Mouse (Mus musculus): Measurements from ENCODE around the gene Asb15. TPM values are rescaled to one million over a fixed set of nuclear protein-coding genes. Genes with fewer than 3 reads are reported as not detected.

Gene Asb15
- polyA plus RNA-seq, 1 experiment from 2014 or later = not detected

DNA sequence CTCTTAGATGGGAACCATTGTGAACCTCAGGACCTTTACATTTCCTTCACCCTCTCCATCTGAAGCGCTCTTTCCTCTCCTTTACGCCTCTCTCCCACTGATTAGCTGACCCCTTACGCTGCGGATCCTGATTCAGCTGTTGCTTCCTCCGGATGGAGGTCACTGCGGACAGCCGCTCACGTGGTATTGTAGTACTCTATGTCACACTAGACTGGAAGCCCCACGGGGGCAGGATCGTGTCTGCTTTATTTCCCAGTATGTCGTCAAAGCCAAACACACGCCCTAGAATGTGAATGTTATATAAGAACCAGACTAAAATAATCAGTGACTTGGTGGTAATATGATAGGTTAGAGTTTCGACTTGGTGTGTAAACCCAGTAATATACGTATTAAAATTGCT is 44.5 kb downstream of the Asb15 start:
- no peaks in the 10 kb centered on the region for H3K36me3 ChIP-seq
- no peaks in the 10 kb centered on the region for H3K4me1 ChIP-seq
- no peak overlapping the region for H3K27ac ChIP-seq
- DNase-seq (ENCODE audit: low spot score) = no peak
- H3K4me3 ChIP-seq = no peak overlapping the region
- WGBS = 93% methylated on average over 14 of the region's 14 CpGs
- no peaks in the 10 kb centered on the region for H3K9me3 ChIP-seq (replicated peaks)
- H3K27me3 ChIP-seq (ENCODE audit: low read depth, poor library complexity, severe bottlenecking) = no peaks in the 10 kb centered on the region

DNA sequence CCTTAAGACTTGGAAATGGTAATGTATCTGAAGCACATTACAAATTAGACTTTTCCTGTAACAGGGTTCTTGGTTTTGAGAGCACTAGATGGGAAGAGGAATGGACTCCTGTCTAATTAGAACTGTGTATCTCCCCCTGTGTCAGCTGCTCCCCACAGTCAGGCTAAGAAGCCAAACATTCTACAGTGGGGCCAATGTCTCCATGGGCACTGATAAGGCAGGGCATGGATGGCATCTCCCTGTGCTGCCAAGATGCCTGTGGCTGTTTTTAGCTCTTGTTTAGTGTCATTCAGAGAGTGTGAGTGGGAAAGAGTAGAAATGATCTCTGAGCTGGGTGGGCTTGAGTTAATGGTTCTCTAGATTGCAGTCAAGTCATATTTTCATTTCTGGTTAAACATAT is 45.4 kb downstream of the Asb15 start:
- no peak overlapping the region for H3K4me3 ChIP-seq
- no peaks in the 10 kb centered on the region for H3K4me1 ChIP-seq
- H3K27ac ChIP-seq = no peak overlapping the region
- DNase-seq (ENCODE audit: low spot score) = no peak
- H3K27me3 ChIP-seq (ENCODE audit: low read depth, poor library complexity, severe bottlenecking) = no peaks in the 10 kb centered on the region
- H3K36me3 ChIP-seq = no peaks in the 10 kb centered on the region
- no peaks in the 10 kb centered on the region for H3K9me3 ChIP-seq (replicated peaks)

DNA sequence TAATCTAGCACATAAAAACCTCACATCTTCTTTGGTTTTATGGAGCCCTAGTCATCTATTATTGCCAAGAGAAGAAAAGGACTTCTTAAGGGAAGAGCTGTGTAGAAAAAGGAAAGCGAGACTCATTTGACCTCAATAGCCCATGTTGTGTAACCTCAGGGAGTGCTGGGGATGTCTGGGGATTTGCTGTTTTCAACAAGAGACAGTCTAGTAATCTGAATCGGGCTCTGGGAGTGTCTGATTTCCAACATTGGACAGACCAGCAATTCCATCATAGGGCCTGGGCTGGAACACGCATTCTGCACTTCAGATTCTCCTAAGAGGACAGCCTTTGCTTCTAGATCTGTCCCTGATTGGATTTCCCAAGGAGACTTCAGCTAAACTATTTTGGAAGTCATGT is 55.5 kb downstream of the Asb15 start:
- WGBS = 87% methylated on average over 3 of the region's 3 CpGs
- H3K27me3 ChIP-seq (ENCODE audit: low read depth, poor library complexity, severe bottlenecking) = no peaks in the 10 kb centered on the region
- peaks cover 5% of the 10 kb centered on the region; the same call in 1 of the 2 replicates for H3K4me1 ChIP-seq
- DNase-seq (ENCODE audit: low spot score) = no peak
- H3K9me3 ChIP-seq (replicated peaks) = no peaks in the 10 kb centered on the region
- H3K4me3 ChIP-seq = no peak overlapping the region
- H3K36me3 ChIP-seq = no peaks in the 10 kb centered on the region
- H3K27ac ChIP-seq = no peak overlapping the region

DNA sequence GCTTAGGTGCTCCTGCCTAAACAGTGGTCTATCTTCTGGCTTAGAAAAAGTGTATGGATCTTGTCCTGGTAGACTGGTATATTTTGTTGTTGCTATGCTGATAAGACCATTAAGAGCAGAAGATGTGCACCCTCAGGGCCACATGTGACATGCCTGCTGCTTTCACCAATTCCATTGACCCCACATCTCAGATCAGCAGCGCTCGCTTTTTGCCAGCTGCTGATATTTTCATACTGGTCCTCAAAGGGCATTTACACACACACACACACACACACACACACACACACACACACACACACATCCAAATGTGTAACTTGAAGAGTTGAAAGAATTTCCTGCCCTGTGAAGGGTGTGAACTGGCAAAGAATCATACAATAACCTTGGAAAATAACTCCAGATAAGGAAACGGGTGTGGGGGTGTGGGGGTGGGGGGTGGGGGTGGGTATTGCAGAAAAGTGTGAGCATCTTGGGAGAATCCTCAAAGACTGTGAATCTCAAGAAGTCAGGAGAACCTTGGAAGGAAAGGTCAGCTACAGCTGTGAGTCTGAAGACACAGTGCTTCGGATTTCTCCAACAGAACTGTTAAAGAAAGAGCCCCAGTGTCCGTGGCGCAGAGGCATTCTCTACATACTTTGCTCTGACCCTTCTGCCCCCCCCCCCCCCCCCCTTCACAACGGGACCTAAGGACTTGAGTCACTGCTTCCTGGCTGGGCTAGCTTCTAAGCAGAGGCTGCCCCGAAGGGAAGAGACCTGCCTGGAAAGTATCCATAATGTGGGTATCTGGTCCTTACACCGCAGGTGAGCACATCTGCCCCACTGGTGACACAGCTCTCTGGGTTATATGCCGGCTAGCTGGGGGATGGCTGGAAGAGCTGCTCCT is 57.7 kb downstream of the Asb15 start:
- Histone ChIP-seq H3K36me3 (no peaks in the 10 kb centered on the region), H3K27ac (no peak overlapping the region), H3K27me3 (ENCODE audit: low read depth, poor library complexity, severe bottlenecking) (no peaks in the 10 kb centered on the region), H3K4me1 (peaks cover 5% of the 10 kb centered on the region; the same call in 1 of the 2 replicates), H3K4me3 (no peak overlapping the region), H3K9me3 (replicated peaks) (no peaks in the 10 kb centered on the region)
- WGBS = 68% methylated on average over 10 of the region's 10 CpGs
- DNase-seq (ENCODE audit: low spot score) = no peak

DNA sequence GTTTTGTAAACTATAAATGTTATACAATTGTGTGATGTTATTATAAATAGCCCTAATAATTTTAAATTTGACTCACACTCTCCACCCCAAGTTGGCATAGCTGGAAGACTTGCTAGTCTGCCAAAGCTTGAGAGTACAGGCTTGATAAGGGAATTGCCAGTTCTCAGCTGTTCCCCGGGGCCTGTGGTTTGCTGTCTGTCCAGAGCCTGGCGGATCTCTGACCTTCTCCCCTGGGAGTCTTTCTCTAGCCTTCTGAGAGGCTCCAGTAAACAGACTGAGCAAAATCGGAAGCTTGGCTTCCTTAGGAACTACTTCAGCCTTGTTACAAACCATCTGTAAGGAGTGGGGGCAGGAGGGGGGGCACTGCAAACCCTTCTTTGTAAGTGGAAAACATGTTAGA is 58.9 kb downstream of the Asb15 start:
- no peak for DNase-seq (ENCODE audit: low spot score)
- no peak overlapping the region for H3K27ac ChIP-seq
- 68% methylated on average over 3 of the region's 3 CpGs for WGBS
- no peaks in the 10 kb centered on the region for H3K36me3 ChIP-seq
- no peak overlapping the region for H3K4me3 ChIP-seq
- peaks cover 5% of the 10 kb centered on the region; the same call in 1 of the 2 replicates for H3K4me1 ChIP-seq
- H3K9me3 ChIP-seq (replicated peaks) = no peaks in the 10 kb centered on the region
- H3K27me3 ChIP-seq (ENCODE audit: low read depth, poor library complexity, severe bottlenecking) = no peaks in the 10 kb centered on the region

DNA sequence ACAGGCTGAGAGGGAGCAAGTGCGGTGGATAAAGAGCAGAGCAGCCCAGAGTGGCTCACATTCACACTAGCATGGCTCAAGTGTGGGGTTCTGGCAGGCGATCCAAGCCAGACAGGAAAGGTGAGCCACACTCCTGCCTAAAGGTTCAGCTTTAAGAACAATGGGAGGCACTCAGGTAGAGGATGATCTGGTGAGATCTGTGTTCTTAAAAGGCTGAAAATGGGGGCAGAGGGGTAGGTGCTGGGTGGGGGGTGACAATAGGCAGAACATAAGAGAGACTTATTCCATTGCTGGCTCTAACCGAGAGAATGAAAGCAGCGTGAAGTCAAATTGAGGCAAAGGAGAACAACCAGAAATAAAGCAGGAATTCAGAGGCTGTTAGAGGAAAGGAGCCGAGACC is 62.3 kb downstream of the Asb15 start:
- no peaks in the 10 kb centered on the region for H3K9me3 ChIP-seq (replicated peaks)
- DNase-seq (ENCODE audit: low spot score) = no peak
- peaks cover 5% of the 10 kb centered on the region; the same call in 1 of the 2 replicates for H3K4me1 ChIP-seq
- no peak overlapping the region for H3K27ac ChIP-seq
- no peaks in the 10 kb centered on the region for H3K36me3 ChIP-seq
- H3K4me3 ChIP-seq = no peak overlapping the region
- 85% methylated on average over 5 of the region's 5 CpGs for WGBS
- H3K27me3 ChIP-seq (ENCODE audit: low read depth, poor library complexity, severe bottlenecking) = no peaks in the 10 kb centered on the region

DNA sequence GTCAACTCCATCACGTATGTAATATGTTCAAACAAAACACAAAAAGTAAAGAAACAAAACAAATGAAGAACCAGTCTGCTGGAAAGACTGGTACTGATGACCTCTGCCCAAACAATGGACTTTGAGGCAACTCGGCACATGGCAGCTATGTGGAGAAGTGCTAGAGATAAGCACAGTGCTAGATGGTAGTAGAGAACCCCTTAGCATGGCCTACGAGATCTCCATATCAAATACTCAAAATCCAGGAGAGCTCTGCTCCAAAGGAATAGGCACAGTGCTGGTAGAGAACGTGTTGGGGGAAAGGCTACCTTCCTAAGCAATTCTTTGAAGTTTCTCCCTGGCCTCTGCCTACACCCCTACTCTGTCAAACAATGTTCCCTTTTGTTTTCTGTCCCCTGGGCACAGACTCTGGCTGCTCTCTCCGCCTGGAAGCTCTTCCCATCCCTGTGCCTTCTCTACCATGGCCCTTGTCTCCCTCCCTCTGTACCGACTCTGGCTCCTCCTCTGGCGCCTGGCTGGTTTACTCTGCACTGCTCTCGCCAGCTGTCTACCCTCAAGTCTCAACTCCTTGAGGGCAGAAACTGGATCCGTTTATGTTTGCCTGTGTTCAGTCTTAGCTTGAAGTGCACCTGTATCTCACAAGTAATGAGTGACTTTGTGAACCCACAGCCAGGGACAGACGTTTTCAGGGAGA is 63.7 kb downstream of the Asb15 start:
- Histone ChIP-seq H3K4me1 (no peaks in the 10 kb centered on the region), H3K9me3 (replicated peaks) (no peaks in the 10 kb centered on the region), H3K27me3 (ENCODE audit: low read depth, poor library complexity, severe bottlenecking) (no peaks in the 10 kb centered on the region), H3K36me3 (no peaks in the 10 kb centered on the region), H3K4me3 (no peak overlapping the region), H3K27ac (no peak overlapping the region)
- WGBS = 58% methylated on average over 10 of the region's 10 CpGs
- no peak for DNase-seq (ENCODE audit: low spot score)

DNA sequence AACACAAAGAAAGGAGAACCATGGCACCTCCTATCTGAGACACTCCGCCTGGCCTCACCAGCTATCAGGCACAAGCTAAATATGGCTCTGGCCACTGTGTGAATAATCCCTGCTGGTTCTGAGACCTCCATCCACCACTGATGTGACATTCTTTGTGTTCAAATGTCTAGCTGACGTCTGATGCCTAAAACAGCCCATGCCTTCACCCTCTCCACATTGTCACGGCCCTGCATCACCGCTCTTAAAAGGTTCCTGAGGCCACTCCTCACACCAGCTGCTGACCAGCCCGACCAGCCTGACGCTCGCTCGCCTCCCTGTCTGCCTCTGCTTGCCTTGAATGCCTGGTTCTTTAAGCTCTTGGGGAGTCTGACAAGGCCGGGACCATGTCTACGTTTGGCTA is 69.6 kb downstream of the Asb15 start, which contains the start of gene Lmod2:
Gene Lmod2, plus strand, starts transcription at position 263 of the 400 bp plus-strand sequence.
- WGBS = 80% methylated on average over 10 of the region's 10 CpGs
- H3K4me1 ChIP-seq = no peaks in the 10 kb centered on the region
- H3K36me3 ChIP-seq = no peaks in the 10 kb centered on the region
- no peaks in the 10 kb centered on the region for H3K9me3 ChIP-seq (replicated peaks)
- H3K4me3 ChIP-seq = no peak within 1 kb of the TSS
- DNase-seq (ENCODE audit: low spot score) = no peak
- H3K27me3 ChIP-seq (ENCODE audit: low read depth, poor library complexity, severe bottlenecking) = no peaks in the 10 kb centered on the region
- no peak within 1 kb of the TSS for H3K27ac ChIP-seq

DNA sequence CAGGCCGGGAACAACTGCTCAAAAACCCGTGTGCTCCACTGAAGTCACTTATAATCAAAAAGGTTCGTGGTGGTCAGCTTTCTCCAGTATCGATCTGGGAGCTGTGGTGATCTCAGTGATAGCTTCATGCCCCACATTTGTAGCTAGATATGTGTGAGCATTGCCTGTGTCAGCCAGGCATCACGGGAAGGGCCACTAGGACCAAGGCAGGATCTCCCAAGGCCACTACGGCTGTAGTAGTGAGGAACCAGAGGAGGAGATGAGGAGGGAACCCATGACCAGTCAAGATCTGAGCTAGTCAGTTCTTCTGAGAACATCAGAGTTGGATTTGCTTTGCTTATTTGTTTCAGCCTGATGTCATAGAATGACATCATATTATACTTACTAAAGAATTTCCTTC is 71.2 kb downstream of the Asb15 start:
- H3K27ac ChIP-seq = no peak overlapping the region
- 96% methylated on average over 6 of the region's 6 CpGs for WGBS
- H3K9me3 ChIP-seq (replicated peaks) = no peaks in the 10 kb centered on the region
- no peak for DNase-seq (ENCODE audit: low spot score)
- no peak overlapping the region for H3K4me3 ChIP-seq
- H3K4me1 ChIP-seq = no peaks in the 10 kb centered on the region
- no peaks in the 10 kb centered on the region for H3K36me3 ChIP-seq
- H3K27me3 ChIP-seq (ENCODE audit: low read depth, poor library complexity, severe bottlenecking) = no peaks in the 10 kb centered on the region

DNA sequence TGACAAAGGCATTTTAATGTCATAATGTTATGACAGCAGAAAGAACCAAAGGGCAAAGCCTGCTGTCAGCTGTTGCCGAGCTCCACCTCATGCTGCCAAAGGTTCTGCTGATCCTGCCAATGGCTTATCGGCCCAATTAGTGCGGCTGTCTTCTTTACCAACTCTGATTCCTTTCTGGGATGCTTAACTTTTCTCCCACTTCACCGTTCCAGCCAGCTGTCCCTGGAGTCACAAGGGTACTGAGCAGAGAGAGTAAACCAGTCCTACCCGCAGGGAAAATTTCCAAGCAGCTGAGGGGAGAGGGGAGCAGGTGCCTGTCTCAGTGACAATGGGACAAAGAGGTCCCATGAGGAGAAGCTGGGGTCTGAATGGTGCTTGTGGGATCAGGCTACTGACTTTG is 71.7 kb downstream of the Asb15 start:
- Histone ChIP-seq H3K9me3 (replicated peaks) (no peaks in the 10 kb centered on the region), H3K27ac (no peak overlapping the region), H3K4me3 (no peak overlapping the region), H3K27me3 (ENCODE audit: low read depth, poor library complexity, severe bottlenecking) (no peaks in the 10 kb centered on the region), H3K36me3 (no peaks in the 10 kb centered on the region), H3K4me1 (no peaks in the 10 kb centered on the region)
- DNase-seq (ENCODE audit: low spot score) = no peak
- WGBS = 91% methylated on average over 5 of the region's 5 CpGs

DNA sequence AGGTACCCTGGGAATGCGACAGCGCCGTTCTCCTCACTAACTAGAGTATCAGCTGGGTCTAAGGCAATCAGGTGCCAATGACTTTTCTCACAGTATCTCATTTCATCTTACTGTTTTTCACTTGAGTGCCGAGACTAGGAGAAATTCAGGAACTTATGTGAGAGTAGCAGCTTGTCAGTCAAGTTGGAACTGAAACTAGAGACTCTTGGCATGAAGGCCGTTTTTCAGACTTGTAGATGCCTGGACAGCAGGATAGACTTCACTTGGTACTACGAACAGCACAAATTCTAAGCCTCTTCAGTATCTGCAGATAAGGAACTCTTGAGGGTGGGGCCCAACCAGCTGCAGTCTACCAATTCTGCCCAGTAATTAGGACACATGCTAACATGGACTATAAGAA is 72.2 kb downstream of the Asb15 start:
- 87% methylated on average over 6 of the region's 6 CpGs for WGBS

DNA sequence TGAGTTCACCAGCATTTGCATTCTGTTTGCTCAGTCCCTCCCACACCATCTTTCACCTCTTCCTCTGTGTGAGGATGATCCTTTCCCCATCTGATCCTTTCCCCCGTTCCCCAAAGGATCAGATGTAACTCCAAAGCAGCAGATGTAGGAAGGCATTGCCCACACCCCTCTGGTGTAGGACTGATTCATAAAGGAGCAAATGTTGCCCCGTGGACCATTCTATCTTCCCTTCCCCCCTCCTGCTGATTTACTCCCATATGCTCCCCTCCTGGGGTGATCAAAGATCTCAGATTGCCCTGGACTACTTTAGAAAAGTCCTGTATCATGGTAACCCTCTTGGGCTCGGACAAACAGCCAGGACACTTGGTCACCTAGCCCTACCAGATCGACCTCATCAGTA is 72.8 kb downstream of the Asb15 start:
- Histone ChIP-seq H3K4me1 (no peaks in the 10 kb centered on the region), H3K9me3 (replicated peaks) (no peaks in the 10 kb centered on the region), H3K27me3 (ENCODE audit: low read depth, poor library complexity, severe bottlenecking) (no peaks in the 10 kb centered on the region), H3K36me3 (no peaks in the 10 kb centered on the region), H3K27ac (no peak overlapping the region), H3K4me3 (no peak overlapping the region)
- DNase-seq (ENCODE audit: low spot score) = no peak
- 56% methylated on average over 4 of the region's 4 CpGs for WGBS

More for the DNA sequence above, 72.2 kb downstream of the Asb15 start:
- Histone ChIP-seq H3K27me3 (ENCODE audit: low read depth, poor library complexity, severe bottlenecking) (no peaks in the 10 kb centered on the region), H3K4me3 (no peak overlapping the region), H3K27ac (no peak overlapping the region), H3K36me3 (no peaks in the 10 kb centered on the region), H3K9me3 (replicated peaks) (no peaks in the 10 kb centered on the region), H3K4me1 (no peaks in the 10 kb centered on the region)
- DNase-seq (ENCODE audit: low spot score) = no peak

DNA sequence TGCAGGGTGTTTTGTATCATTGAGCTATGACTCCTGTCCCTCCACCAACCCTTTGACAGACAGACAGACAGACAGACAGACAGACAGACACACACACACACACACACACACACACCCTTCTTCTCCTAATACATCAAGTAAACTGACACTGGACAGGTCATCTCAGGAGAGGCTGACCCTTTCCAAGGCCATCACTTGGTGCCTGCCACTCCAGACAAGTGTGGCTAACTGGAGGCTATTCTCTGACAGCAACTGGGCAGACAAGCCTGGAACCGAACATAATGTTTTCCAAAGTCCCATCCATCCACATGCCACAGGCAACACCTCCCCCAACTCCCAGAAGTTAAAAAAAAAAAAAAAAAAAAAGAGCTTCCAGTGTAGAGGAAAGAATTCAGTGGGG is 73.7 kb downstream of the Asb15 start:
- no peaks in the 10 kb centered on the region for H3K4me1 ChIP-seq
- no peak overlapping the region for H3K4me3 ChIP-seq
- H3K27ac ChIP-seq = no peak overlapping the region

More for the DNA sequence above, 73.7 kb downstream of the Asb15 start:
- DNase-seq (ENCODE audit: low spot score) = no peak
- H3K9me3 ChIP-seq (replicated peaks) = no peaks in the 10 kb centered on the region
- H3K36me3 ChIP-seq = no peaks in the 10 kb centered on the region
- no peaks in the 10 kb centered on the region for H3K27me3 ChIP-seq (ENCODE audit: low read depth, poor library complexity, severe bottlenecking)
- WGBS = 46% methylated on average over 1 of the region's 1 CpGs
